Mouse (Mus musculus) T-cell, adult 66 days (primary cell): Measurements from ENCODE around the gene Olfr811. TPM values are rescaled to one million over a fixed set of nuclear protein-coding genes. Genes with fewer than 3 reads are reported as not detected.

Experiments used
- total RNA-seq, 2 experiments: library from RNA; stranded (reverse); gene quantifications; 3 replicates in 1 of 2; 4 replicates in 1 of 2; pipeline ENCODE4 v1.2.4; 2023

Gene Olfr811
- total RNA-seq: not detected

GRCm38 (mm10) chr10:129804296-129804695, at the start of gene Olfr811:
Gene Olfr811 (minus strand): TSS chr10:129804396.

GRCm38 (mm10) chr10:129845994-129846393, 41.8 kb upstream of the Olfr811 start, which contains the start of gene Olfr812:
Gene Olfr812 (minus strand): TSS chr10:129846094.

GRCm38 (mm10) chr10:129794817-129795216, 9.4 kb downstream of the Olfr811 start, which contains the start of gene Olfr810:
Gene Olfr810 (minus strand): TSS chr10:129794917.

GRCm38 (mm10) chr10:129774338-129774737, 29.9 kb downstream of the Olfr811 start, which contains the start of gene Olfr809:
Gene Olfr809 (plus strand): TSS chr10:129774638.

GRCm38 (mm10) chr10:129765182-129765581, 39.0 kb downstream of the Olfr811 start, which contains the start of gene Olfr808:
Gene Olfr808 (plus strand): TSS chr10:129765482.

GRCm38 (mm10) chr10:129757693-129758092, 46.5 kb downstream of the Olfr811 start, which contains the start of gene Olfr807:
Gene Olfr807 (minus strand): TSS chr10:129757793.

Other genes starting within 250 kb of the Olfr811 start
- not detected for gene Olfr794, start 236.7 kb downstream of the Olfr811 start, total RNA-seq
- not detected for gene Olfr796, start 191.8 kb downstream of the Olfr811 start, total RNA-seq
- gene Olfr798, start 176.5 kb downstream of the Olfr811 start, total RNA-seq: not detected
- not detected for gene Olfr799, start 166.9 kb downstream of the Olfr811 start, total RNA-seq
- gene Olfr800, start 146.7 kb downstream of the Olfr811 start, total RNA-seq: not detected
- not detected for gene Olfr801, start 130.5 kb downstream of the Olfr811 start, total RNA-seq
- not detected for gene Olfr802, start 116.2 kb downstream of the Olfr811 start, total RNA-seq
- not detected for gene Olfr803, start 110.1 kb downstream of the Olfr811 start, total RNA-seq
- gene Olfr804, start 101.2 kb downstream of the Olfr811 start, total RNA-seq: not detected
- not detected for gene Olfr805, start 75.0 kb downstream of the Olfr811 start, total RNA-seq
- not detected for gene Olfr806, start 62.5 kb downstream of the Olfr811 start, total RNA-seq
- gene Olfr807, start 46.6 kb downstream of the Olfr811 start, total RNA-seq: not detected
- gene Olfr808, start 38.9 kb downstream of the Olfr811 start, total RNA-seq: not detected
- gene Olfr809, start 29.8 kb downstream of the Olfr811 start, total RNA-seq: not detected
- gene Olfr810, start 9.5 kb downstream of the Olfr811 start, total RNA-seq: not detected
- gene Olfr812, start 41.7 kb upstream of the Olfr811 start, total RNA-seq: not detected
- gene Olfr813, start 51.0 kb upstream of the Olfr811 start, total RNA-seq: not detected
- gene Olfr814, start 75.5 kb upstream of the Olfr811 start, total RNA-seq: not detected
- gene Olfr815, start 101.5 kb upstream of the Olfr811 start, total RNA-seq: not detected
- not detected for gene Olfr816, start 111.2 kb upstream of the Olfr811 start, total RNA-seq
- gene Olfr818, start 144.7 kb upstream of the Olfr811 start, total RNA-seq: not detected
- not detected for gene Olfr819, start 162.9 kb upstream of the Olfr811 start, total RNA-seq
- not detected for gene Olfr247, start 171.7 kb upstream of the Olfr811 start, total RNA-seq
- not detected for gene Gm10310, start 180.7 kb upstream of the Olfr811 start, total RNA-seq
- gene Olfr820, start 208.2 kb upstream of the Olfr811 start, total RNA-seq: not detected
- not detected for gene Olfr821, start 226.0 kb upstream of the Olfr811 start, total RNA-seq